In the genomic region with DNA sequence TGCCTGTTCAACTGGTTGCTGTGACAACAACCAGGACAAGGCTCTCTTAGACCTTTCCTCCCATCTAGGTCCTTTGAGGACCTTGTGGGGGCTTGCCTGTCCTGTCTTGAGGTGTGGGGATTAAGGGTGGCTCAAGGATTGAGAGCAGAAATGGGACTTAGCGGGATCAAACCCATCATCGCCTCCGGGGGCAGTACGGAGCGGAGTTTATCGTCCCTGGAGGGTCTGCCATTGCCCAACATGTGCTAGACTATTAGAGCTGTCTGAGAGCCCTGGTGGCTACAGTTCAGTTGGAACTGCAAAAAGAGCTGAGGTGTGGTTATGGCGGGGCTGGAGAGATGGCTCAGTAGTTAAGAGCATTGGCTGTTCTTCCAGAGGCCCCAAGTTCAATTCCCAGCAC, we compare ENCODE assay signal across 36 mouse cellular contexts. TPM values are rescaled to one million over a fixed set of nuclear protein-coding genes. Genes with fewer than 3 reads are reported as not detected.
DNase-seq lines count a peak whose midpoint lies in the region; ATAC-seq and TF ChIP-seq lines count a peak whose summit lies in the region.
"Had no signal": no experiment of that assay in that cellular context is flagged by ENCODE, and none has a peak within 500 bp of the region (broad histone marks: within the 10 kb centered on the region; RNA-seq: fewer than 3 reads in every experiment).

No protein-coding gene starts in this region.

- DNase-seq in lung, postnatal 0 days (ENCODE audit: low spot score), result no peak
- DNase-seq in lung, postnatal 10 days, result no peak
- DNase-seq in NIH3T3 (ENCODE audit: low read depth), result peak; percentile 45
- no peak for DNase-seq in forebrain, embryonic 10.5 days (ENCODE audit: extremely low spot score, low spot score)
- no peak for DNase-seq in cerebellum, postnatal 14 days
- no peak for DNase-seq in heart, adult 2 months
- DNase-seq: cerebellum, adult 18-20 months; cerebellum, postnatal 36 days; forebrain, postnatal 0 days; gastrocnemius, postnatal 25 days; heart, postnatal 36 days; kidney, postnatal 25 days; lung, adult 2 months; lung, postnatal 36 days; right cerebral cortex, adult 18-20 months; right cerebral cortex, postnatal 4 days; thymus, postnatal 25 days had no signal

- H3K4me3 ChIP-seq in lung, postnatal 0 days (ENCODE audit: low read depth, low read length), result no peak overlapping the region
- no peak overlapping the region for H3K4me3 ChIP-seq in forebrain, embryonic 10.5 days
- no peak overlapping the region for H3K4me3 ChIP-seq in heart, adult 2 months
- H3K4me3 ChIP-seq: hindbrain, embryonic 15.5 days; layer of hippocampus, adult 2 months; limb, embryonic 12.5 days; myocyte; neural tube, embryonic 13.5 days; stomach, embryonic 15.5 days had no signal

- no peak overlapping the region for H3K9ac ChIP-seq in lung, postnatal 0 days (replicated peaks; ENCODE audit: low read depth)
- H3K9ac ChIP-seq in heart, adult 2 months (ENCODE audit: low read depth, low read length), result no peak overlapping the region
- H3K9ac ChIP-seq: forebrain, postnatal 0 days; hindbrain, embryonic 15.5 days; limb, embryonic 12.5 days; neural tube, embryonic 13.5 days; stomach, embryonic 15.5 days had no signal

- TF ChIP-seq POLR2A in heart, adult 2 months (IDR thresholded peaks at IDR 0.05; ENCODE audit: insufficient read depth, low read depth, low read length), result no peak

- peak; percentile 28; the same call in 1 of the 2 replicates for TF ChIP-seq CTCF in lung, postnatal 0 days (IDR thresholded peaks at IDR 0.05)
- no peak for TF ChIP-seq CTCF in heart, adult 2 months (IDR thresholded peaks at IDR 0.05)

- no peaks in the 10 kb centered on the region for H3K4me1 ChIP-seq in lung, postnatal 0 days (ENCODE audit: insufficient read depth, low read depth, low read length)
- H3K4me1 ChIP-seq in forebrain, embryonic 10.5 days, result no peaks in the 10 kb centered on the region
- H3K4me1 ChIP-seq in heart, adult 2 months (ENCODE audit: control insufficient read depth, insufficient read depth, low read length), result no peaks in the 10 kb centered on the region
- H3K4me1 ChIP-seq: hindbrain, embryonic 15.5 days; limb, embryonic 12.5 days; neural tube, embryonic 13.5 days; stomach, embryonic 15.5 days had no signal

- H3K9me3 ChIP-seq in lung, postnatal 0 days (ENCODE audit: low read length), result no peaks in the 10 kb centered on the region
- H3K9me3 ChIP-seq in forebrain, embryonic 10.5 days, result 0 out of 2 replicates have a peak, but pooled peaks cover 5% of the 10 kb centered on the region
- H3K9me3 ChIP-seq: G1E; hindbrain, embryonic 15.5 days; neural tube, embryonic 13.5 days; stomach, embryonic 15.5 days had no signal

- H3K79me2 ChIP-seq in heart, adult 2 months (replicated peaks; ENCODE audit: control insufficient read depth, insufficient read depth, low read length), result no peaks in the 10 kb centered on the region

- TF ChIP-seq EP300 in lung, postnatal 0 days (IDR thresholded peaks at IDR 0.05), result no peak
- TF ChIP-seq EP300 in heart, adult 2 months (IDR thresholded peaks at IDR 0.05; ENCODE audit: insufficient read depth, low read depth, low read length), result no peak

- H3K36me3 ChIP-seq in lung, postnatal 0 days (ENCODE audit: insufficient read depth, low read length), result no peaks in the 10 kb centered on the region
- no peaks in the 10 kb centered on the region for H3K36me3 ChIP-seq in forebrain, embryonic 10.5 days (replicated peaks)
- no peaks in the 10 kb centered on the region for H3K36me3 ChIP-seq in heart, adult 2 months (ENCODE audit: control insufficient read depth, insufficient read depth, low read length)
- H3K36me3 ChIP-seq: G1E; hindbrain, embryonic 15.5 days; limb, embryonic 12.5 days; neural tube, embryonic 13.5 days; stomach, embryonic 15.5 days had no signal

- no peak for ATAC-seq in lung, postnatal 0 days
- ATAC-seq in granulocyte monocyte progenitor cell, adult 5-6 weeks (replicated peaks; ENCODE audit: poor library complexity, severe bottlenecking), result peak; percentile 76
- ATAC-seq: forebrain, postnatal 0 days; intestine, embryonic 16.5 days; midbrain, embryonic 16.5 days had no signal

- intact Hi-C loops in heart, adult 2 months (cut with DNase I), result no loop called here

- WGBS in lung, postnatal 0 days, result 68% methylated on average over 7 of the region's 7 CpGs
- WGBS in forebrain, embryonic 10.5 days, result 68% methylated on average over 7 of the region's 7 CpGs
- WGBS in heart, adult 2 months, result 68% methylated on average over 7 of the region's 7 CpGs

- H3K27ac ChIP-seq in lung, postnatal 0 days (ENCODE audit: low read length), result no peak overlapping the region
- no peak overlapping the region for H3K27ac ChIP-seq in forebrain, embryonic 10.5 days
- H3K27ac ChIP-seq in heart, adult 2 months, result no peak overlapping the region
- H3K27ac ChIP-seq: hindbrain, embryonic 15.5 days; layer of hippocampus, adult 2 months; limb, embryonic 12.5 days; neural tube, embryonic 13.5 days; stomach, embryonic 15.5 days had no signal

- no peak overlapping the region for H3K4me2 ChIP-seq in lung, postnatal 0 days (replicated peaks; ENCODE audit: low read depth, low read length)
- H3K4me2 ChIP-seq: hindbrain, embryonic 15.5 days; limb, embryonic 12.5 days; liver, embryonic 11.5 days; neural tube, embryonic 13.5 days; stomach, embryonic 15.5 days had no signal

- no peaks in the 10 kb centered on the region for H3K27me3 ChIP-seq in lung, postnatal 0 days (replicated peaks; ENCODE audit: insufficient read depth, low read length)
- no peaks in the 10 kb centered on the region for H3K27me3 ChIP-seq in forebrain, embryonic 10.5 days (ENCODE audit: poor library complexity, severe bottlenecking)
- no peaks in the 10 kb centered on the region for H3K27me3 ChIP-seq in heart, adult 2 months (ENCODE audit: control insufficient read depth, insufficient read depth, low read length)
- H3K27me3 ChIP-seq: hindbrain, embryonic 15.5 days; limb, embryonic 12.5 days; neural tube, embryonic 13.5 days; stomach, embryonic 15.5 days had no signal

RNA-seq across cellular contexts. Expression of gene Dpep3, which starts 3.9 kb away (rescaled TPM):
- 0.13 TPM in 1 of 2 replicates, not detected in the other for polyA plus RNA-seq in lung, postnatal 0 days (2015; fragmentation: Nextera tagmentation; extraction: Ambion mirVana)
- total RNA-seq in granulocyte monocyte progenitor cell, adult 5-6 weeks (2014; fragmentation: Nextera tagmentation), result not detected in 2 replicates
- total RNA-seq in granulocyte monocyte progenitor cell, adult 5-6 weeks (2017), result not detected in 2 replicates
- polyA plus RNA-seq in forebrain, embryonic 10.5 days (2016; fragmentation: Nextera tagmentation; extraction: Ambion mirVana), result not detected in 2 replicates
- not detected for total RNA-seq in heart, adult 2 months (2021)
- polyA plus RNA-seq in heart, adult 2 months (2012; rRNA removed), result 0.23 and 0.26 TPM in 2 replicates
- total RNA-seq: adrenal gland, postnatal 4 days; forebrain, postnatal 0 days; gastrocnemius, postnatal 25 days; heart, adult 8-10 months; heart, postnatal 36 days; layer of hippocampus, adult 2 months; layer of hippocampus, postnatal 25 days had no signal
- polyA plus RNA-seq: C2C12; embryonic facial prominence, embryonic 11.5 days; forebrain, embryonic 11.5 days; forebrain, postnatal 0 days; G1E; heart, embryonic 14.5 days; hindbrain, embryonic 15.5 days; intestine, embryonic 16.5 days; kidney, embryonic 14.5 days; limb, embryonic 12.5 days; liver, embryonic 11.5 days; midbrain, embryonic 16.5 days; myocyte; neural tube, embryonic 13.5 days; stomach, embryonic 15.5 days had no signal

RNA-seq across cellular contexts. Expression of gene Slc12a4, which starts 9.5 kb away (rescaled TPM):
- 29.2 and 33.9 TPM in 2 replicates for polyA plus RNA-seq in lung, postnatal 0 days (2015; fragmentation: Nextera tagmentation; extraction: Ambion mirVana)
- total RNA-seq in granulocyte monocyte progenitor cell, adult 5-6 weeks (2014; fragmentation: Nextera tagmentation), result 4.7 and 7.8 TPM in 2 replicates
- total RNA-seq in granulocyte monocyte progenitor cell, adult 5-6 weeks (2017), result 1.6 and 6.8 TPM in 2 replicates
- polyA plus RNA-seq in forebrain, embryonic 10.5 days (2016; fragmentation: Nextera tagmentation; extraction: Ambion mirVana), result 14.9 and 17.8 TPM in 2 replicates
- 10 to 100 TPM; 35.0 to 38.1 TPM for total RNA-seq in heart, adult 2 months (2021)
- polyA plus RNA-seq in heart, adult 2 months (2012; rRNA removed), result 54.6 and 73.4 TPM in 2 replicates

RNA-seq across cellular contexts. Expression of gene Dus2, which starts 15.8 kb away (rescaled TPM):
- 7.4 and 8.8 TPM in 2 replicates for polyA plus RNA-seq in lung, postnatal 0 days (2015; fragmentation: Nextera tagmentation; extraction: Ambion mirVana)
- total RNA-seq in granulocyte monocyte progenitor cell, adult 5-6 weeks (2014; fragmentation: Nextera tagmentation), result 8.3 and 9.6 TPM in 2 replicates
- 10.8 and 20.1 TPM in 2 replicates for total RNA-seq in granulocyte monocyte progenitor cell, adult 5-6 weeks (2017)
- 19.4 and 20.5 TPM in 2 replicates for polyA plus RNA-seq in forebrain, embryonic 10.5 days (2016; fragmentation: Nextera tagmentation; extraction: Ambion mirVana)
- total RNA-seq in heart, adult 2 months (2021), result 1 to 10 TPM; 9.1 to 9.4 TPM
- polyA plus RNA-seq in heart, adult 2 months (2012; rRNA removed), result 7.8 and 11.9 TPM in 2 replicates

RNA-seq across cellular contexts. Expression of gene Dpep2nb, which starts 30.4 kb away (rescaled TPM):
- polyA plus RNA-seq in lung, postnatal 0 days (2015; fragmentation: Nextera tagmentation; extraction: Ambion mirVana), result 0.12 TPM in 1 of 2 replicates, not detected in the other
- total RNA-seq in granulocyte monocyte progenitor cell, adult 5-6 weeks (2014; fragmentation: Nextera tagmentation), result not detected in 2 replicates
- 0.39 TPM in 1 of 2 replicates, not detected in the other for total RNA-seq in granulocyte monocyte progenitor cell, adult 5-6 weeks (2017)
- polyA plus RNA-seq in forebrain, embryonic 10.5 days (2016; fragmentation: Nextera tagmentation; extraction: Ambion mirVana), result not detected in 2 replicates
- not detected for total RNA-seq in heart, adult 2 months (2021)
- polyA plus RNA-seq in heart, adult 2 months (2012; rRNA removed), result not detected in 2 replicates
- total RNA-seq: adrenal gland, postnatal 4 days; forebrain, postnatal 0 days; gastrocnemius, postnatal 25 days; heart, adult 8-10 months; heart, postnatal 36 days; layer of hippocampus, adult 2 months; layer of hippocampus, postnatal 25 days had no signal
- polyA plus RNA-seq: embryonic facial prominence, embryonic 11.5 days; forebrain, embryonic 11.5 days; forebrain, postnatal 0 days; G1E; heart, embryonic 14.5 days; hindbrain, embryonic 15.5 days; limb, embryonic 12.5 days; liver, embryonic 11.5 days; lung, adult 2 months; myocyte; stomach, embryonic 15.5 days had no signal

RNA-seq across cellular contexts. Expression of gene Lcat, which starts 32.2 kb away (rescaled TPM):
- 0.63 and 0.74 TPM in 2 replicates for polyA plus RNA-seq in lung, postnatal 0 days (2015; fragmentation: Nextera tagmentation; extraction: Ambion mirVana)
- total RNA-seq in granulocyte monocyte progenitor cell, adult 5-6 weeks (2014; fragmentation: Nextera tagmentation), result not detected in 2 replicates
- not detected in 2 replicates for total RNA-seq in granulocyte monocyte progenitor cell, adult 5-6 weeks (2017)
- 0.76 and 1.4 TPM in 2 replicates for polyA plus RNA-seq in forebrain, embryonic 10.5 days (2016; fragmentation: Nextera tagmentation; extraction: Ambion mirVana)
- under 1 TPM; 0.70 to 0.84 TPM for total RNA-seq in heart, adult 2 months (2021)
- 3.9 and 4.1 TPM in 2 replicates for polyA plus RNA-seq in heart, adult 2 months (2012; rRNA removed)
